Mouse (Mus musculus) testis, adult 2 months (tissue): Measurements from ENCODE around the gene Pkmyt1. TPM values are rescaled to one million over a fixed set of nuclear protein-coding genes. Genes with fewer than 3 reads are reported as not detected.
"Not testable (repeated sequence)": the region's sequence is repeated elsewhere in the genome, so short reads cannot be mapped to it uniquely, and the experiment has no call there.

ENCODE experiments used
- H3K27ac ChIP-seq: fragments of 200-500 bp; 2 replicates; pipeline ENCODE4 v1.5.1; 2012; ENCODE audit warnings: low read depth, low read length; ENCODE audit not compliant: control insufficient read depth, insufficient read depth
- H3K27me3 ChIP-seq: fragments of 200-500 bp; 2 replicates; pipeline ENCODE4 v1.6.1; 2012; ENCODE audit warnings: mild to moderate bottlenecking, low read length, moderate library complexity; ENCODE audit not compliant: control insufficient read depth, insufficient read depth
- H3K36me3 ChIP-seq: fragments of 200-500 bp; 2 replicates; pipeline ENCODE4 v1.6.1; 2012; ENCODE audit warnings: mild to moderate bottlenecking, low read length; ENCODE audit not compliant: control insufficient read depth, insufficient read depth
- H3K4me1 ChIP-seq: fragments of 200-500 bp; 2 replicates; pipeline ENCODE4 v1.6.1; 2012; ENCODE audit warnings: low read length; ENCODE audit not compliant: control insufficient read depth, insufficient read depth
- H3K4me3 ChIP-seq: fragments of 200-500 bp; 2 replicates; pipeline ENCODE4 v1.5.1; 2012; ENCODE audit warnings: low read depth, mild to moderate bottlenecking, low read length, moderate library complexity, mixed read lengths; ENCODE audit not compliant: control insufficient read depth
- CTCF ChIP-seq: fragments of 200-500 bp; IDR thresholded peaks from 2 replicates; pipeline ENCODE4 v1.5.1; 2012; ENCODE audit warnings: low read depth, mild to moderate bottlenecking, inconsistent platforms, low read length, moderate library complexity; ENCODE audit not compliant: control insufficient read depth, insufficient read depth, insufficient replicate concordance
- POLR2A ChIP-seq: fragments of 200-500 bp; IDR thresholded peaks from 2 replicates; pipeline ENCODE4 v1.6.1; 2012; ENCODE audit warnings: low read depth, mild to moderate bottlenecking, inconsistent platforms, low read length, moderate library complexity; ENCODE audit not compliant: control insufficient read depth
- polyA plus RNA-seq: library from polyadenylated mRNA; depleted of rRNA; stranded (reverse); fragments of >200 nt; gene quantifications from 2 replicates; pipeline ENCODE4 v1.2.3, GENCODE M21; 2012

The Pkmyt1 gene
- polyA plus RNA-seq, 1 experiment = 88.6 TPM

DNA sequence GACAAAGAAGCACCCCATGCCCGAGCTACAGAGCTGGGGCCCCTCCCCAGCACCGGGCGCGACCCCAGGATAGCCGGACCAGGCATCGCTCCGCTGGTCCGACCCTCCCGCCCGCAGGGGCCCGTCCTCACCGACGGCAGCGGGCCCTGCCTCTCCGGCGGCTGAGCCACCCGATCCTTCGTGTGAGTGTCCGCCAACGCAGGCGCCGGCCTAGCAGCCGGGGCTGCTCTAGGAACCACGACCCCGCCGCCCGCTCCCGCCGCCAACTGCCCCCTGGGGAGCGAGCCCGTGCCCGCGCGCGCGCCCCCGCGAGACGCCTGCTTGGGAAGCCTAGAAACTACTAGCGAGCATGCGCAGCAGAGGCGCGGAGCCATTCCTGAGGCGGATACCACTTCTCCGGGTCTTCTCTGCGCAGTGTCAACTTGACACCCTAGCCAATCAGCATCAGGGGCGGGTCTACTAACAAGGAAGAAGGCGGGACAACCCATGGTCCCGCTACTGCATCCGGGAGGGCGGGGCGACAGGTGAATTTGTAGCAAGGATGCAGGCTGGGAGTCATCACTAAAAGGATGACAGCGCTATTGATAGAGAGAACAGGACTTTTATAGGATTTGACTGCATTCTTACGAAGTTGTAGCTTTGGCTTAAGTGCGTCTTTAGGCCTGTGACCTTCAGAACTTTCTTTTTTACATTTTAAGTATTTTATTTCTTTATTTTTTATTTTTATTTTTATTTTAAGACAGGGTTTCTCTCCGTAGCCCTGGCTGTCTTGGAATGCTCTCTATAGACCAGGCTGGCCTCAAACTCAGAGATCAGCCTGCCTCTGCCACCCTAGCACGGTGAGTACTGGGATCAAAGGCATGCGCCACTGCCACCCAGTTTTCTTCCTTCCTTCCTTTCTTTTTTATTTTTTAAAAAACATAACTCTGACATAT, 45.4 kb downstream of the Pkmyt1 start, which contains the start of gene Flywch1:
Gene Flywch1 (minus strand): TSS at position 319 of the 935 bp plus-strand sequence.
- Histone ChIP-seq H3K4me1 (no peaks in the 10 kb centered on the region; the same call in 1 of the 2 replicates), H3K27ac (peak within 1 kb of the TSS; percentile 98), H3K36me3 (peaks cover 3% of the 10 kb centered on the region; the same call in 1 of the 2 replicates), H3K27me3 (no peaks in the 10 kb centered on the region), H3K4me3 (peak within 1 kb of the TSS; percentile 96)
- no peak for TF ChIP-seq CTCF
- peak; percentile 58 for TF ChIP-seq POLR2A

DNA sequence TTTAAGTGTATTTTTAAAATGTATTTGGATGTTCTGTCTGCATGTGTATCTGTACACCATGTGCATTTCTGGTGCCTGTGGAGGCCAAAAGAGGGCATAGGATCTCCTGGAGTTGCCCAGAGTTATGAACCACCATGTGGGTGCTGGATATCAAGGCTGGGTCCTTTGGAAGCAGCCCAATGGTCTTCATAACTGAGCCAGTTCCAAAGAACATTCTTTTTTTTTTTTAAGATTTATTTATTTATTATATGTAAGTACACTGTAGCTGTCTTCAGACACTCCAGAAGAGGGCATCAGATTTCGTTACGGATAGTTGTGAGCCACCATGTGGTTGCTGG, 46.1 kb downstream of the Pkmyt1 start:
- H3K4me1 ChIP-seq, H3K27ac ChIP-seq, H3K36me3 ChIP-seq, H3K27me3 ChIP-seq: not testable (repeated sequence)
- peak overlapping the region; percentile 59; the same call in 1 of the 2 replicates for H3K4me3 ChIP-seq

DNA sequence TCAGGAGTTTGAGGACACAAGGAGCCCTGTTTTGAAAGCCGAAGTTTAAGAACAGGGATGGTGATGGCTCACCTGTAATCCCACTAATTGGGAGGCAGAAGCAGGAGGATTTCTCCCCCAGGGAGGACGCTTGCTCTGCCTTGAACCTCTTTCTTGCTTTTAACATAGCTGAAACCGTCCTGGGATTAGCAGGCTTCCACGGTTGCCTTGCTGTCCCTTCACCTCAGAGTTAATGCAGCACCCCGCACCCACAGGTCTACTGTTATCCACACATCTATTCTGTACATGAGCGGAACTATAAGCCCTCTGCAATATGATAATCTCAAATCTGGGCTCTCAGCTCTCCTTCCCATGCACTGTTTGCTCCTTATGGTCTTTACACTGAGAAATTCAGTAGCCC, 47.5 kb downstream of the Pkmyt1 start:
- no peak for TF ChIP-seq CTCF
- no peak for TF ChIP-seq POLR2A
- Histone ChIP-seq H3K4me1 (no peaks in the 10 kb centered on the region; the same call in 1 of the 2 replicates), H3K36me3 (peaks cover 2% of the 10 kb centered on the region; the same call in 1 of the 2 replicates), H3K27me3 (no peaks in the 10 kb centered on the region), H3K27ac (no peak overlapping the region), H3K4me3 (no peak overlapping the region)

DNA sequence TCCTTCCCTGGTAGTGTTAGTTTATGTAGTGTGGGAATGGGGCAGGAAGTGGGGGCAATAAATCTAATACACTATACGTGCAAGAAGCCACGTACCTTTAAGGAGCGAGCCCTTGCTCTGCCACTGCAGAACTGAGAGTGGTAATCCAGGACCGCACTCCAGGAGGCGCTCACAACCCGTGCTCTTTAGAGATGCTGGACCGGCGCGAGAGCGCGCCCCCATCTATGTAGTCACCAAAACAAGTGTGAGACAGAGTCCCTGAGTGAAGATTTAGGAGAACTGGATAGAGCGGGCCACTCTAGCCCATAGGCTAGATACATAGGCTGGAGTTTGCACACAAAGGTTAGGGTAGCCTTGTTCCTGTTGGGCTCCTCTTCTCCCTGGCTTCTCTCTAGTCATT, 48.0 kb downstream of the Pkmyt1 start:
- TF ChIP-seq CTCF (peak; percentile 62; the same call in 1 of the 2 replicates), POLR2A (no peak)
- Histone ChIP-seq H3K4me3 (no peak overlapping the region), H3K27ac (no peak overlapping the region), H3K36me3 (no peaks in the 10 kb centered on the region), H3K4me1 (no peaks in the 10 kb centered on the region; the same call in 1 of the 2 replicates), H3K27me3 (no peaks in the 10 kb centered on the region)

DNA sequence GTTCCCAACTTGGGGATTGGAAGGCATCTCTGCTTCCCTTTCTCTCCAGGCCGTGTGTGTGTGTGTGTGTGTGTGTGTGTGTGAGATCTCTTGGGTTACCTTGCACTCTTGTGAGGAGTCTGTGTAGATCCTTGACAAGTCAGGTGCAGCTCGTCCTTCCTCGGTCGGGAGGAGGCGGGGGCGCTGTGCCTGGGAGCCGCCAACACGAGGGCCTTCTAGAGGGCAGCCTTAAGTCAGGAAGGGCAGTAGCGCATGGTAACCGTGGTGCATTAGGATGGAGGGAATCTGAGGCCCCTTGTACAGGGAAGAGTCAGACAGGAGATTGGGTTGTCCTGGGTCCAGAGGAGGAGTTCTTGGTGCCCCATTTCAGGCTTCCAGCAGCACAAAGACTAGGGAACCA, 50.1 kb downstream of the Pkmyt1 start:
- no peaks in the 10 kb centered on the region; the same call in 1 of the 2 replicates for H3K4me1 ChIP-seq
- no peaks in the 10 kb centered on the region for H3K27me3 ChIP-seq
- H3K27ac ChIP-seq = no peak overlapping the region
- H3K36me3 ChIP-seq = no peaks in the 10 kb centered on the region
- H3K4me3 ChIP-seq = no peak overlapping the region
- no peak for TF ChIP-seq POLR2A
- TF ChIP-seq CTCF = no peak

DNA sequence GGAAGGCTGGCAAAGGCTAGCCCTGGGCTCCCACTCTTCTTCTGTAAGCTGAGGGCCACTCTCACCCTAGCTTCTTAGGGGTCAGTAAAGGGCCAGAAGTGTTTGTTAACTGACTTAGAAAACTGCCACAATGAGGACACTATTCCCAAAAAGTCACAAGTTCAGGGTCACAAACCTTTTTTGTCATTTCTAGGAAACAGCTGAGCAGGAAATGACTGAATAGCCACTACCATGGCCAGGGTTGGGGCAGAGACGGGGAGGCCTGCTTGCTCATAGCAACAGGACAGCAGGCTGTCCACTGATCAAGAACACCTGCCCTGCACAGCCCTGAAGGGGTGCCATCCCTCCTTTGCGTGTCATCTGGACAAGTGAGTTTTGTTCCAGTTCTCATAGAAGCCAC, 51.0 kb downstream of the Pkmyt1 start:
- H3K27me3 ChIP-seq = no peaks in the 10 kb centered on the region
- no peak overlapping the region for H3K4me3 ChIP-seq
- TF ChIP-seq CTCF (no peak), POLR2A (no peak)
- no peak overlapping the region for H3K27ac ChIP-seq
- no peaks in the 10 kb centered on the region for H3K36me3 ChIP-seq
- no peaks in the 10 kb centered on the region for H3K4me1 ChIP-seq

DNA sequence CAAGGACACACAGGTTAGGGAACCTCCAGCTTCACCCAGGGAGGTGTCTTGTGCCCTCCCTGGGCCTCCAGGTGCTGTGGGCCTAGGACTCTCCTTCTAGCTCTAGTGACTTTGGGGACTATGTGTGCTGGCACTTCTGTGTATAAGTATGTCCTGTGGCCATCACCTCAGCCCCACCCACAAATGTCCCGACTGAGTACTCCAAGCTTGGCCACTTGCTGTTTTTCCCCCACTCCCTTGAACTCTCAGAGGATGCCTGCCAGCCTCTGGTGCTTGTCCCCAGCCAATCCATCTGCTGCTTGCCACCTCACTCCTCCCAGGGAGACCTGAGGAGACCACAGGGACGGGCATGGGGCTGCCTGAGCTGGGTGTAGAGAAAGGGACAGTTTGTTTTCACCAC, 52.3 kb downstream of the Pkmyt1 start:
- no peaks in the 10 kb centered on the region for H3K36me3 ChIP-seq
- no peak for TF ChIP-seq CTCF
- TF ChIP-seq POLR2A = no peak
- no peak overlapping the region for H3K27ac ChIP-seq
- no peaks in the 10 kb centered on the region for H3K27me3 ChIP-seq
- H3K4me3 ChIP-seq = no peak overlapping the region
- H3K4me1 ChIP-seq = no peaks in the 10 kb centered on the region
